Mouse (Mus musculus): ENCODE results near the gene Adamtsl2. TPM values are rescaled to one million over a fixed set of nuclear protein-coding genes. Genes with fewer than 3 reads are reported as not detected.

Gene Adamtsl2
- polyA plus RNA-seq, 1 experiment, result 0.95 TPM

GRCm38 (mm10) chr2:27146840-27147239 lies 67.7 kb downstream of the Adamtsl2 start:
- no peak for TF ChIP-seq POLR2A (IDR thresholded peaks at IDR 0.05; ENCODE audit: low read depth, low read length)
- no peak for TF ChIP-seq CTCF (IDR thresholded peaks at IDR 0.05; ENCODE audit: borderline replicate concordance, insufficient read depth, low read length)
- H3K4me3 ChIP-seq (ENCODE audit: insufficient read depth, low read length), result no peak overlapping the region
- H3K4me1 ChIP-seq (ENCODE audit: control insufficient read depth, insufficient read depth, low read length), result no peaks in the 10 kb centered on the region
- no peak overlapping the region for H3K27ac ChIP-seq (ENCODE audit: insufficient read depth, low read length)

- Histone ChIP-seq H3K27ac (ENCODE audit: insufficient read depth, low read length) (no peak overlapping the region), H3K4me3 (ENCODE audit: insufficient read depth, low read length) (no peak overlapping the region), H3K4me1 (ENCODE audit: control insufficient read depth, insufficient read depth, low read length) (no peaks in the 10 kb centered on the region)
- no peak for TF ChIP-seq CTCF (IDR thresholded peaks at IDR 0.05; ENCODE audit: borderline replicate concordance, insufficient read depth, low read length)
- TF ChIP-seq POLR2A (IDR thresholded peaks at IDR 0.05; ENCODE audit: low read depth, low read length), result no peak
These were observed 70.3 kb downstream of the Adamtsl2 start for GRCm38 (mm10) chr2:27149457-27149856.

GRCm38 (mm10) chr2:27154466-27155185 lies 75.4 kb downstream of the Adamtsl2 start:
- no peak overlapping the region for H3K27ac ChIP-seq (ENCODE audit: insufficient read depth, low read length)

GRCm38 (mm10) chr2:27156596-27156995 lies 77.4 kb downstream of the Adamtsl2 start:
- Histone ChIP-seq H3K4me1 (ENCODE audit: control insufficient read depth, insufficient read depth, low read length) (no peaks in the 10 kb centered on the region), H3K27ac (ENCODE audit: insufficient read depth, low read length) (no peak overlapping the region), H3K4me3 (ENCODE audit: insufficient read depth, low read length) (no peak overlapping the region)
- TF ChIP-seq POLR2A (IDR thresholded peaks at IDR 0.05; ENCODE audit: low read depth, low read length) (no peak), CTCF (IDR thresholded peaks at IDR 0.05; ENCODE audit: borderline replicate concordance, insufficient read depth, low read length) (no peak)

More at GRCm38 (mm10) chr2:27154466-27155185, 75.4 kb downstream of the Adamtsl2 start:
- no peak for TF ChIP-seq CTCF (IDR thresholded peaks at IDR 0.05; ENCODE audit: borderline replicate concordance, insufficient read depth, low read length)
- H3K4me1 ChIP-seq (ENCODE audit: control insufficient read depth, insufficient read depth, low read length), result no peaks in the 10 kb centered on the region
- H3K4me3 ChIP-seq (ENCODE audit: insufficient read depth, low read length), result no peak overlapping the region

Other genes with a start within 250 kb of the Adamtsl2 start
- not detected in 2 replicates for gene Abo, start 214.4 kb upstream of the Adamtsl2 start, polyA plus RNA-seq (2011; ENCODE audit: insufficient read length, low read depth, missing spikeins)
- gene Surf6, start 176.5 kb upstream of the Adamtsl2 start, polyA plus RNA-seq (2011; ENCODE audit: insufficient read length, low read depth, missing spikeins), result 21.4 and 23.3 TPM in 2 replicates
- 25.6 and 26.8 TPM in 2 replicates for gene Med22, start 168.7 kb upstream of the Adamtsl2 start, polyA plus RNA-seq (2011; ENCODE audit: insufficient read length, low read depth, missing spikeins)
- gene Rpl7a, start 168.6 kb upstream of the Adamtsl2 start, polyA plus RNA-seq (2011; ENCODE audit: insufficient read length, low read depth, missing spikeins), result 448 and 480 TPM in 2 replicates
- 29.3 and 33.6 TPM in 2 replicates for gene Surf2, start 163.0 kb upstream of the Adamtsl2 start, polyA plus RNA-seq (2011; ENCODE audit: insufficient read length, low read depth, missing spikeins)
- gene Surf1, start 162.8 kb upstream of the Adamtsl2 start, polyA plus RNA-seq (2011; ENCODE audit: insufficient read length, low read depth, missing spikeins), result 38.8 and 47.8 TPM in 2 replicates
- gene Surf4, start 145.5 kb upstream of the Adamtsl2 start, polyA plus RNA-seq (2011; ENCODE audit: insufficient read length, low read depth, missing spikeins), result 325 and 358 TPM in 2 replicates
- not detected in 2 replicates for gene Stkld1, start 145.3 kb upstream of the Adamtsl2 start, polyA plus RNA-seq (2011; ENCODE audit: insufficient read length, low read depth, missing spikeins)
- 44.3 and 48.8 TPM in 2 replicates for gene Rexo4, start 115.0 kb upstream of the Adamtsl2 start, polyA plus RNA-seq (2011; ENCODE audit: insufficient read length, low read depth, missing spikeins)
- gene Adamts13, start 106.0 kb upstream of the Adamtsl2 start, polyA plus RNA-seq (2011; ENCODE audit: insufficient read length, low read depth, missing spikeins), result not detected in 2 replicates
- 34.8 and 35.5 TPM in 2 replicates for gene Cacfd1, start 69.5 kb upstream of the Adamtsl2 start, polyA plus RNA-seq (2011; ENCODE audit: insufficient read length, low read depth, missing spikeins)
- 2.4 and 6.0 TPM in 2 replicates for gene Slc2a6, start 51.4 kb upstream of the Adamtsl2 start, polyA plus RNA-seq (2011; ENCODE audit: insufficient read length, low read depth, missing spikeins)
- not detected in 2 replicates for gene Mymk, start 7.2 kb upstream of the Adamtsl2 start, polyA plus RNA-seq (2011; ENCODE audit: insufficient read length, low read depth, missing spikeins)
- not detected in 2 replicates for gene Fam163b, start 63.1 kb downstream of the Adamtsl2 start, polyA plus RNA-seq (2011; ENCODE audit: insufficient read length, low read depth, missing spikeins)
- not detected in 2 replicates for gene Dbh, start 85.9 kb downstream of the Adamtsl2 start, polyA plus RNA-seq (2011; ENCODE audit: insufficient read length, low read depth, missing spikeins)
- gene Sardh, start 169.0 kb downstream of the Adamtsl2 start, polyA plus RNA-seq (2011; ENCODE audit: insufficient read length, low read depth, missing spikeins), result 17.5 and 18.0 TPM in 2 replicates